Mouse (Mus musculus) myocyte (in vitro differentiated cells): ENCODE results near the gene Rangrf. TPM values are rescaled to one million over a fixed set of nuclear protein-coding genes. Genes with fewer than 3 reads are reported as not detected.

Source experiments
- H3K27me3 ChIP-seq: one replicate; pipeline ENCODE4 v1.6.1; 2011; ENCODE audit not compliant: control insufficient read depth, insufficient read depth, insufficient read length
- H3K36me3 ChIP-seq: one replicate; pipeline ENCODE4 v1.6.1; 2011; ENCODE audit not compliant: control insufficient read depth, insufficient read depth
- H3K4me2 ChIP-seq: one replicate; pipeline ENCODE4 v1.6.1; 2011; ENCODE audit warnings: low read depth, control low read depth
- H3K4me3 ChIP-seq: one replicate; pipeline ENCODE4 v1.5.1; 2011; ENCODE audit warnings: mild to moderate bottlenecking, control low read depth, moderate library complexity
- H3K79me2 ChIP-seq: one replicate; pipeline ENCODE4 v1.6.1; 2011; ENCODE audit not compliant: control insufficient read depth, insufficient read depth
- H3ac ChIP-seq: one replicate; pipeline ENCODE4 v1.6.1; 2011; ENCODE audit not compliant: control insufficient read depth, insufficient read length
- CEBPB ChIP-seq: IDR thresholded peaks from 2 replicates; pipeline ENCODE4 v1.6.1; 2011; ENCODE audit warnings: mild to moderate bottlenecking, moderate library complexity; ENCODE audit not compliant: poor library complexity, insufficient read depth, severe bottlenecking
- E2F4 ChIP-seq: IDR thresholded peaks from one replicate; pipeline ENCODE4 v1.6.1; 2011; ENCODE audit warnings: mild to moderate bottlenecking, control low read depth, moderate library complexity; ENCODE audit not compliant: insufficient read depth
- MAX ChIP-seq: IDR thresholded peaks from one replicate; pipeline ENCODE4 v1.6.1; 2011; ENCODE audit warnings: low read depth, mild to moderate bottlenecking, control low read depth
- MYOD1 ChIP-seq, 3 experiments: IDR thresholded peaks; one replicate each; pipeline ENCODE4 v1.6.1; 2011; ENCODE audit warnings: control low read depth in 2 of 3, low read depth in 2 of 3, mild to moderate bottlenecking in 2 of 3, moderate library complexity in 1 of 3; ENCODE audit not compliant: insufficient read length in 2 of 3, control insufficient read depth in 1 of 3
- MYOG ChIP-seq, 3 experiments: IDR thresholded peaks; one replicate each; pipeline ENCODE4 v1.6.1; 2011; ENCODE audit warnings: control low read depth in 2 of 3, low read depth in 2 of 3, mild to moderate bottlenecking in 2 of 3; ENCODE audit not compliant: insufficient read length in 2 of 3, control insufficient read depth in 1 of 3, insufficient read depth in 1 of 3
- POLR2A ChIP-seq: IDR thresholded peaks from one replicate; pipeline ENCODE4 v1.6.1; 2011; ENCODE audit warnings: low read depth, mild to moderate bottlenecking, control low read depth, moderate library complexity; ENCODE audit not compliant: insufficient read length
- POLR2AphosphoS2 ChIP-seq: IDR thresholded peaks from one replicate; pipeline ENCODE4 v1.6.1; 2011; ENCODE audit warnings: low read depth, control low read depth; ENCODE audit not compliant: insufficient read length
- REST ChIP-seq: IDR thresholded peaks from one replicate; pipeline ENCODE4 v1.6.1; 2011; ENCODE audit warnings: mild to moderate bottlenecking, control low read depth, moderate library complexity; ENCODE audit not compliant: insufficient read depth, insufficient read length
- SRF ChIP-seq: IDR thresholded peaks from one replicate; pipeline ENCODE4 v1.6.1; 2011; ENCODE audit warnings: low read depth; ENCODE audit not compliant: control insufficient read depth, insufficient read length
- TCF12 ChIP-seq: IDR thresholded peaks from one replicate; pipeline ENCODE4 v1.6.1; 2011; ENCODE audit warnings: mild to moderate bottlenecking, control low read depth; ENCODE audit not compliant: poor library complexity, insufficient read depth, severe bottlenecking
- TCF3 ChIP-seq: IDR thresholded peaks from one replicate; pipeline ENCODE4 v1.6.1; 2011; ENCODE audit warnings: low read depth, control low read depth; ENCODE audit not compliant: insufficient read length
- USF1 ChIP-seq: IDR thresholded peaks from one replicate; pipeline ENCODE4 v1.6.1; 2011; ENCODE audit warnings: low read depth, mild to moderate bottlenecking, control low read depth, moderate library complexity
- polyA plus RNA-seq: library from polyadenylated mRNA; unstranded; fragments of >200 nt; fragmentation: generic; extraction: Trizol; gene quantifications from one replicate; pipeline ENCODE4 v1.2.1, GENCODE M21; 2012; ENCODE audit warnings: missing spikeins

The Rangrf gene
- polyA plus RNA-seq, 1 experiment: 56.4 TPM

DNA sequence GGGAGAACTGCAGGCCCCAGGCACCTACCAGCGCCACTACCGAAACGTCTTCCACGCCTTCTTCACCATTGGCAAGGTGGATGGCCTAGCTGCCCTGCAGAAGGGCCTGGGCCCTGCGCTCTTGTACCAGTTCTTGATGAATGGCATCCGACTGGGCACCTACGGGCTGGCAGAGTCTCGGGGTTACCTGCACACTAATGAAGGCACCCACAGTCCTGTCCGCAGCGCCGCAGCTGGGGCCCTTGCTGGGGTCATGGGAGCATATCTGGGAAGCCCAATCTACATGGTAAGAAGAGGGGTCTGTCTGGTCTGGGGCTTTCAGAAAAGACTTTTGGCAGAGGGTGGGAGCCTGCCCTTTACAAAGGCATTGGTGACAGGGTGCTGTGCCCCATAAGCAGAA is 6.2 kb downstream of the Rangrf start:
- Histone ChIP-seq H3ac (no peak overlapping the region), H3K4me2 (peak overlapping the region; percentile 83), H3K79me2 (no peaks in the 10 kb centered on the region), H3K4me3 (peak overlapping the region; percentile 31), H3K36me3 (no peaks in the 10 kb centered on the region), H3K27me3 (no peaks in the 10 kb centered on the region)
- TF ChIP-seq POLR2A (no peak), CEBPB (no peak), TCF12 (no peak), USF1 (no peak), MYOG (IDR thresholded peaks at IDR 0.05; ENCODE audit: control insufficient read depth in 1 of 3, insufficient read depth in 1 of 3, insufficient read length in 2 of 3, low read depth in 2 of 3) (no peak), E2F4 (no peak), REST (no peak), MYOD1 (IDR thresholded peaks at IDR 0.05; ENCODE audit: control insufficient read depth in 1 of 3, insufficient read length in 2 of 3, low read depth in 2 of 3) (no peak), SRF (no peak), TCF3 (no peak), MAX (no peak), POLR2AphosphoS2 (no peak)

DNA sequence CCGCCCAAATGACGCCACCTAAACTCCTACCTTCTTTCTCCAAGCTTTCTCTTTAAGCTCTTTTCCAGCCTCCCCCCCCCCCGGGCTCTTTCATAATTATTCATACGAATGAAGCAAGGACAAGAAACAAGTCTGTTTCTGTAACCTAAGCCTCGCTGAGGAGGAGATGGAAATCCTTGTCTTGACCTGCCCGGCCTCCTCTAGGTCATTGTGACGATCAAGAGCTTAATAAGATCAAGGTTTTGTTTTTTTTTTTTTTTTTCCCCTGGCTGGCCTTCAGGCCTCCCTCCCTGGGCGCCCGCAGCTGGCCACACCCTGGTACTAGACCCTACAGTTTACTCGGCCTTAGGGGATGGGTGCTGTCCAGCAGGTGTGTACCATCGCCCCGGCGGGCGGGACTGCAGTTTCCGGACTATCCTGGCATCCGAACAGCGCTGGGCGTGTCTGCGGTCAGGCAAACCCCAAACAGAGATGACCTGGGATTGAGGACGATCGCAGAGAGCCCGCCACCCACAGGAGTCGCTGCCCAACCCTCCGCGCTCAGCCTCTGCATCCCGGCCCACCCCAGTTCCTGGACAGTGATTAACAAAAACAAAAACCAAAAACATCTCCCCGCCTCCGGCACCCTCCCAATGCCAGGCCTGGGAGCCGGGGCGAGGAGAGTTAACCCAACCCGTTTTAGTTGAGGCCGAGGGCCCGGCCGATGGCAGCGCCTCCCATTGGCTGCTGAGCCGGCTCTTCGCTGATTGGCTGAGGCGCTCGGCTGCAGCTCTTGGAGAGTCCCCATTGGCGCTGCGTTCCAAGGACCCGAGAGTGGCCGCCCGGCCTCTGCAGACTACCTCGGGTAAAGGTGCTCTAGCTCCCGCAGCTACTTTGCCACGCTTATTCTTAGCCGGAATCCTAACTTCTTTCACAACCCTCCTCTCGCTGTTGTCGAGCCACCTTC is 7.4 kb downstream of the Rangrf start, which contains the start of gene Slc25a35:
Gene Slc25a35 (plus strand): TSS at position 795 of the 946 bp plus-strand sequence.
- Histone ChIP-seq H3K36me3 (no peaks in the 10 kb centered on the region), H3K4me3 (peak within 1 kb of the TSS; percentile 31), H3K79me2 (no peaks in the 10 kb centered on the region), H3K27me3 (no peaks in the 10 kb centered on the region), H3ac (no peak within 1 kb of the TSS), H3K4me2 (peak within 1 kb of the TSS; percentile 83)
- TF ChIP-seq POLR2AphosphoS2 (peak; percentile 25), SRF (no peak), E2F4 (no peak), MYOD1 (IDR thresholded peaks at IDR 0.05; ENCODE audit: control insufficient read depth in 1 of 3, insufficient read length in 2 of 3, low read depth in 2 of 3) (peak in 2 of 3 experiments; percentile 19 to 75), POLR2A (peak; percentile 35), REST (peak; percentile 25), MYOG (IDR thresholded peaks at IDR 0.05; ENCODE audit: control insufficient read depth in 1 of 3, insufficient read depth in 1 of 3, insufficient read length in 2 of 3, low read depth in 2 of 3) (peak in 2 of 3 experiments; percentile 21 to 71)

DNA sequence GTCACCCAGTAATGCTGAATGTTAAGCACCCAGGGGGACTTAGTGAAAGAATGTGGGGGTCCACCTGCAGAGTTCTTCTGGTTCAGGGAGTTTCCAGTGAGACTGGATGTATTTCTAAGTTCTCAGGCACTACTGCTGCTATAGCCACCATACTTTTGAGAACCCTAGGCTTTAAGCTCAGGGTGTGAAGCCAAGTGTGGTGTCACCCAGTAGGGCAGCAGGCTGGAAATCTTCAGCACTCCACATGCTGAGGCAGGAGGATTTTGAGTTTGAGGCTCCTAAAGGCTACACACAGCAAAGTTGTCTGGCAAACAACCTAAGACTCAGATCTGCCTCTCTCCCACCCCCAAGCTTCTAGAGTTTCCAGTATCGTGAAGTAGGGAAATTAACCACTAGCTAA is 8.4 kb downstream of the Rangrf start:
- H3K79me2 ChIP-seq: no peaks in the 10 kb centered on the region
- no peak overlapping the region for H3ac ChIP-seq
- H3K27me3 ChIP-seq: no peaks in the 10 kb centered on the region
- H3K4me3 ChIP-seq: peak overlapping the region; percentile 31
- TF ChIP-seq MYOD1 (IDR thresholded peaks at IDR 0.05; ENCODE audit: control insufficient read depth in 1 of 3, insufficient read length in 2 of 3, low read depth in 2 of 3): no peak
- TF ChIP-seq CEBPB: no peak
- TF ChIP-seq USF1: no peak
- no peak for TF ChIP-seq TCF12
- no peak for TF ChIP-seq SRF
- TF ChIP-seq POLR2AphosphoS2: no peak
- H3K4me2 ChIP-seq: peak overlapping the region; percentile 83
- no peaks in the 10 kb centered on the region for H3K36me3 ChIP-seq

DNA sequence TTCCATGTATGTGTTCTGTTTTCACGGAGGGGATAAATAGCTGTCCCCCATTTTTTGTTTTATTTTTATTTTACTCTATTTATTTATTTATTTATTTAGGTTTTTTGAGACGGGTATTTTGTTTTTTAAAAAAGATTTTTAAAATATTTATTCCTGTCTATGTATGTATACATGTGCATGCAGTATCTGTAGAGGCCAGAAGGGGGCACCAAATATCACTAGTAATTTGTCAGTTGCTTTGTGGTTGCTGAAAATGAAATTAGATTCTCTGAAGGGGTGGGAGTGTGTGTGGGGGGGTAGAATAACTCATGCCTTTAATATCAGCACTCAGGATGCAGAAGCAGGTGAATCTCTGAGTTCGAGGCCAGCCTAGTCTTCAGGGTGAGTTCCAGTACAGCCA is 9.1 kb downstream of the Rangrf start:
- TF ChIP-seq TCF3: no peak
- TF ChIP-seq E2F4: no peak
- TF ChIP-seq MAX: no peak
- no peak for TF ChIP-seq POLR2A
- Histone ChIP-seq H3K4me2 (no peak overlapping the region), H3K79me2 (no peaks in the 10 kb centered on the region), H3K36me3 (no peaks in the 10 kb centered on the region), H3K4me3 (no peak overlapping the region), H3K27me3 (no peaks in the 10 kb centered on the region), H3ac (no peak overlapping the region)

DNA sequence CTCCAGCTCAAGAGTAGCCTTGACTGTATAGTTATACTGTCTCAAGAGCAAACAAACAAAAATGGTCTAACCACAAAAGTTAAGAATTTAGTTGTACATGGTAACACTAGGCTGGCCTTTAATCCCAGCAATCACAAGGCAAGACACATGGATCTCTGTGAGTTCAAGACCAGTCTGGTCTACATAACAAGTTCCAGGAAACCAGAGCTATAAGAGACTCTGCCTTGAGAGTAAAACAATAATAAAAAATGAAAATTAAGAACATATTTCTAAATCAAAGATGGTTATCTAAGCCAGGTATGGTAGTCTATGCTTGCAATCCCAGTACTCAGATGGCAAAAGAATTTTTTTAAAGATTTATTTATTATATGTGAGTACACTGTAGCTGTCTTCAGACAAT is 9.9 kb downstream of the Rangrf start:
- Histone ChIP-seq H3K79me2 (no peaks in the 10 kb centered on the region), H3K4me2 (no peak overlapping the region)
- TF ChIP-seq POLR2A (no peak), SRF (no peak), E2F4 (no peak), POLR2AphosphoS2 (no peak)

More for the DNA sequence above, 9.9 kb downstream of the Rangrf start:
- no peaks in the 10 kb centered on the region for H3K27me3 ChIP-seq
- no peak overlapping the region for H3K4me3 ChIP-seq
- no peak overlapping the region for H3ac ChIP-seq
- H3K36me3 ChIP-seq: no peaks in the 10 kb centered on the region
